Mouse (Mus musculus) bone marrow, adult 2 months (tissue): ENCODE data around the gene E2f2. TPM values are rescaled to one million over a fixed set of nuclear protein-coding genes. Genes with fewer than 3 reads are reported as not detected.
A peak's percentile ranks its signal among the peaks of the same experiment; 100 is the strongest.

Experiments used
- H3K27ac ChIP-seq: fragments of 200-500 bp; 2 replicates; pipeline ENCODE4 v1.5.1; 2012; ENCODE audit warnings: low read depth, mild to moderate bottlenecking, control low read depth, inconsistent platforms, low read length; ENCODE audit not compliant: control insufficient read depth, poor library complexity, insufficient read depth
- H3K4me1 ChIP-seq: fragments of 200-500 bp; 2 replicates; pipeline ENCODE4 v1.6.1; 2011; ENCODE audit warnings: low read length; ENCODE audit not compliant: control insufficient read depth, insufficient read depth
- H3K4me3 ChIP-seq: fragments of 200-500 bp; replicated peaks from 2 replicates; pipeline ENCODE3; 2011; ENCODE audit warnings: mild to moderate bottlenecking, low read depth, low read length, control low read depth; ENCODE audit not compliant: control insufficient read depth
- CTCF ChIP-seq: fragments of 200-500 bp; IDR thresholded peaks from 2 replicates; pipeline ENCODE4 v1.5.1; 2011; ENCODE audit warnings: low read length, control low read depth; ENCODE audit not compliant: control insufficient read depth, insufficient read depth
- POLR2A ChIP-seq: fragments of 200-500 bp; IDR thresholded peaks from 2 replicates; pipeline ENCODE4 v1.6.1; 2011; ENCODE audit warnings: low read depth, mild to moderate bottlenecking, control low read depth, low read length, borderline replicate concordance; ENCODE audit not compliant: control insufficient read depth
- WGBS: fragments of 180-500 bp; shearing (Covaris S2); methylation state at CpG from one replicate; pipeline ENCODE4 v1.1.7; 2018; 5-methylcytosine and 5-hydroxymethylcytosine counted together
- polyA plus RNA-seq: library from polyadenylated mRNA; stranded (reverse); fragments of >200 nt; gene quantifications from 2 replicates; pipeline ENCODE4 v1.2.4, GENCODE M21; 2011; ENCODE audit warnings: low replicate concordance; ENCODE audit not compliant: missing spikeins, insufficient read depth, insufficient read length

The E2f2 gene
- polyA plus RNA-seq, 1 experiment: 157 TPM

DNA sequence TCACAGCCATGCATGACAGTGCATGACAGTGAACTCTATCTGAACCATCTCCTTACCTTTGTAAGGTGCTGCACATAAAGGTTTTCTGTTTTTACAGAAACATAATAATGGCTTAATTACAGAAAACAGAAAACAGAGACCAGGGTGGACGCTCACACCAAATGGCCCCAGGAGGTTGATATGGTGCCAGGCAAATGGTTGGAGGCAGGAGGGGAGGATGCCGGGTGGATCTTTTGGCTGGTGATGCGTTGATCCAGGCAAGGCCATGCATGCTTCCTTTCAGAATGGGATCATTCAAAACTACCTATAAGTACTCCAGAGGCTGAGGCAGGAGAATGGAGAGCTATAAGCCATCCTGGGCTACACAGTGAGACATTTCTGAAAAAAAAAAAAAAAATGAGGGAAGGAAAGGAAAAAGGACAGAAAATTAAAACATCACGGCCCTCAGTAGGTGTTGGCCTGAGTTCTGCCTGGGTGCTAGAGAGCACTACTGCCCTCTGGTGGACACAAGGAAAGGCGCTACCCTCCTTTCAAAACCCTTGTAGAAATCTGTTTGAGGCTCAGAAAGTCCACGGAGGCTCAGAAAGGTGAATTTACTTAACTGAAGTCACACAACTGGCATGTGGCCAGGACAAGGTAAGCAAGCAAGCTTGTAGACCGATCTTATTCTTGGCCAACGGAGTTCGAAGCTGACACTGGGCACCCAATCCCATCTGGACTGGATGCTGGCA is 27.5 kb downstream of the E2f2 start:
- 34% methylated on average over 9 of the region's 9 CpGs for WGBS
- TF ChIP-seq CTCF: peak; percentile 97
- TF ChIP-seq POLR2A: no peak

DNA sequence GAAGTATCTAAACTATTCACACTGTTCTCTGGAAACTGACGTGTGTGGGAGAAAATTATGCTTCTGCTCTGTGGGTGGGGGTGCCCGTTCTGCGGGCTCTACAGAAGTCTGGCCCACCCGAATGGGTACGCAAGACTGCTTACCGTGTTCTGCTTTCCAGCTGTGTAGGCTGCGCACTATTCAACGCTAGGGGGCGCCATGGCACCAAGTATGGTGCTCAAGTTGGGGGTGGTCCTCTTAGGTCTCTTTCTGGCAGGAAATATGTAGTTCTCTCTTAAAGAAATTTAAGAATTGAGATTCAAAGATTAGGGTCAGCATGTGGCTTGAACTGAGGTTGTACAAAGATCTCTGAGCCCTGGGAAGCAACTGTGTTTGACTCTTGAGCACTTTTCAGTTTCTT is 30.3 kb downstream of the E2f2 start:
- TF ChIP-seq POLR2A (no peak), CTCF (peak; percentile 80)
- 6% methylated on average over 9 of the region's 9 CpGs for WGBS
- no peak overlapping the region for H3K27ac ChIP-seq
- H3K4me3 ChIP-seq: no peak overlapping the region
- peaks cover 1% of the 10 kb centered on the region; the same call in 1 of the 2 replicates for H3K4me1 ChIP-seq

More for the DNA sequence above, 27.5 kb downstream of the E2f2 start:
- Histone ChIP-seq H3K4me1 (peaks cover 1% of the 10 kb centered on the region; the same call in 1 of the 2 replicates), H3K27ac (no peak overlapping the region), H3K4me3 (no peak overlapping the region)

DNA sequence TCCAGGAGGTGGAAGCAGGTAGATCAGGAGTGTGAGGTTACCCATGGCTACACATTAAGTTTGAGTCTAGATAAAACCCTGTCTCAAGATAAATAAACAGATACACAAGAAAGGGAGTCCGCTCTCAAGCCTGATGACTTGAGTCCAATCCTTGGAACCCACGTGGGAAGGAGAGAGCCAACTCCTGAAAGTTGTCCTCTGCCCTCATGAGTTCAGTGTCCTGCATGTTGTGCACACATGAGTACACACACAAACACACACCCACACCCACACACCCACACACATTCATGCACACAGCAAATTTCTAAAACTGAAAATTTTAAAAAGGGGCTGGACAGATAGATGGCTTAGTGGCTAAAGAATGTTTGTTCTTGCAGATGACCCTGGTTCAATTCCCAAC is 32.6 kb downstream of the E2f2 start:
- WGBS: 77% methylated on average over 2 of the region's 2 CpGs
- Histone ChIP-seq H3K4me1 (peaks cover 1% of the 10 kb centered on the region; the same call in 1 of the 2 replicates), H3K4me3 (no peak overlapping the region), H3K27ac (no peak overlapping the region)
- no peak for TF ChIP-seq CTCF
- no peak for TF ChIP-seq POLR2A

DNA sequence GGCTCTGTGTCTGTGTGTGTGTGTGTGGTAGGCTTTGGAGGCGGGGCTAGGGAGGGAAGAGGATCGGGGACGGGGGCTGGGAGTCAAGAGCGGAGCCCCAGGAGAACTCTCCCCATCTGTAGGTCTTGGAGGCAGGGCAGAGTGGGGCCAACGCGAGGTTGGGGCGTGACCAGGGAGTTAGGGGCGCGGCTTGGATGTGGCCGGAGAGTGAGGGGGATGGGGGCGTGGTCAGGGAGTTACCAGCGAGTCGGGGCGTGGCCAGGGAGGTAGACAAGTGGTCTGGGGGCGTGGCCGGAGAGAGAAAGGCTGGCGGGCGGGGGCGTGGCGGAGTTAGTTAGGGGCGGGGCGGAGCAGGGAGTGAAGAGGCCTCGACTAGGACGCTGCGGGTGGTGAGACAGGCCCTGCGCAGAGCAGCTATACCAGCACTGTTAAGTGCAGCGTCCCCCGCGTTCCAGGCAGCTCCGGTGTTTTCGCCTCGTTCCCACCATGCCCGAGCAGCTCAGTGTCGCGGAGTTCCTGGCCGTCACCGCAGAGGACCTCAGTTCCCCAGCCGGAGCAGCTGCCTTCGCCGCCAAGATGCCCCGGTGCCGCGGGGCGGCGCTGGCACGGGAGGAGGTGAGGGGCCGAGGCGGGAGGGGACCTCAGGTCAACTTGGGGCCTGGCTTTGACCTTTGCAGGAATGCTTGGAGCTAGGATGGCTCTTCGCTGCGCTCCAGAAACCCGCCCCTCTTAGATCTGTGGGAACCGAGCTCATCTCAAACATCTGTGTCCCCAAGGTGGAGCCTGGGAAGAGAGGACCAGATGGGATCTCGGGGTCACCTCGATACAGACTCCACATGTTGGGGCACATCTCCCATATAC is 34.1 kb downstream of the E2f2 start, which contains the start of gene Asap3:
TSS of gene Asap3 (plus strand) at position 333 of the 861 bp plus-strand sequence.
- WGBS: 1% methylated on average over 54 of the region's 54 CpGs
- Histone ChIP-seq H3K27ac (no peak within 1 kb of the TSS), H3K4me3 (peak within 1 kb of the TSS; percentile 37), H3K4me1 (no peaks in the 10 kb centered on the region; the same call in 1 of the 2 replicates)
- TF ChIP-seq CTCF: no peak
- peak; percentile 36; the same call in 1 of the 2 replicates for TF ChIP-seq POLR2A

DNA sequence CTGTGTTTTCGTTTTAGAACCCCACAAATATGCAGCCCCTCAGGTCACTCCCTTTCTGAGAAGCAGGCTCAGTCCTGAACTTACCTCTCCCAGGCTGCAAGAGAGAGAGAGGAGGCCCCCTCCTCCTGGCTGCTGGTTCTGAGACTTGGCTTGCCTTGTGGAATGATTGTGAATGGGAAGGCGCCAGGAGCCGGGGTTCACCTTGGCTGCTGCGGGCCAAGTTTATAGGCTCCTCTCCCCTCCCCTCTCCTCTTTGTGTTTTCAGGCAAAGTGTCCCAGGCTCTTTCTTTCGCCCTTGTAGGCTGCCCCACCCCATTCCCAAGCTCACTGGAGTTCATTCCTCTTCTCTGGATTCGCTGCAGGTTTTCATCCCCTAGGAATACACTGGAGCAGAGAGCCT is 34.7 kb downstream of the E2f2 start:
- TF ChIP-seq POLR2A (no peak), CTCF (no peak)
- H3K27ac ChIP-seq: no peak overlapping the region
- H3K4me3 ChIP-seq: no peak overlapping the region
- 13% methylated on average over 6 of the region's 6 CpGs for WGBS
- no peaks in the 10 kb centered on the region; the same call in 1 of the 2 replicates for H3K4me1 ChIP-seq

DNA sequence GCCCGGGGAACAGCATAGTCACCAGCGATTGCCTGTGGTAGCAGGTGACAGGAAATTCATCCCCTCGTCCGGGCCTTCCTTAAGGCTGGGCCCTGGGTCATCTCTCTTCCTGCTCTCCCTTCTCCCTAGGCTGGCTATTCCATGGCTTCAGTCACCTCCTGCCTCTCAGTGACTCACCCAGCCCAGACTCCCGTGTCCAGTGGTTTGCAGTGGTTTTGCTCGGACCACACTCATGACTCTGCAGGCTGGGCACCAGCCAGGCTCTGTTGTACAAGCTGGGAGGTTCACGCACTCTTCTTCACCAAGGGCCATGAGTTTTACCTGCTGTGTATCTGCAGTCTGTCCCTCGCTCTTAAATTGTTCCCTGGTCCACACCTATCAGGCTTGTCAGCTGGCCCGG is 38.7 kb downstream of the E2f2 start:
- Histone ChIP-seq H3K4me1 (no peaks in the 10 kb centered on the region; the same call in 1 of the 2 replicates), H3K4me3 (no peak overlapping the region), H3K27ac (no peak overlapping the region)
- TF ChIP-seq CTCF (no peak), POLR2A (no peak)
- 76% methylated on average over 9 of the region's 9 CpGs for WGBS

DNA sequence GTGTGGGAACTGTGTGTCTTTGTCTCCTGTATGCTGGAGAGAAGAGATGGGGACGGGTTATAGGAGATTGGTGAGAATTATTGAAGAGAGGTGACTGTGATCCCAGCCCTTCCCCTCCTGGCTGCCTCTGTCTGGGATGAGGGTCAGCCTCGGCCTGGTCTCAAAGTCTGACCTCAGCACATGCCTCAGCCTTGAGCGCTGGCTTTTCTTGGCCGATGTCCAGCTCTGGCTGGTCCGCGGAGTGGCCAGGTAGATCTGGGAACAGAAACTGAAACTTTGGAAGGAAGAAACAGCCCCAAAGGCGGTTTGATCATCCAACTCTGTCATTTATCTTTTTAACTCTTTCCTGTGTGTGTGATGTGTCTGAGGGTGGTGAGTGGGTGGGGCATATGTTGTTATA is 41.4 kb downstream of the E2f2 start:
- TF ChIP-seq CTCF (no peak), POLR2A (no peak)
- H3K27ac ChIP-seq: no peak overlapping the region
- 67% methylated on average over 7 of the region's 7 CpGs for WGBS
- no peaks in the 10 kb centered on the region for H3K4me1 ChIP-seq
- no peak overlapping the region for H3K4me3 ChIP-seq

DNA sequence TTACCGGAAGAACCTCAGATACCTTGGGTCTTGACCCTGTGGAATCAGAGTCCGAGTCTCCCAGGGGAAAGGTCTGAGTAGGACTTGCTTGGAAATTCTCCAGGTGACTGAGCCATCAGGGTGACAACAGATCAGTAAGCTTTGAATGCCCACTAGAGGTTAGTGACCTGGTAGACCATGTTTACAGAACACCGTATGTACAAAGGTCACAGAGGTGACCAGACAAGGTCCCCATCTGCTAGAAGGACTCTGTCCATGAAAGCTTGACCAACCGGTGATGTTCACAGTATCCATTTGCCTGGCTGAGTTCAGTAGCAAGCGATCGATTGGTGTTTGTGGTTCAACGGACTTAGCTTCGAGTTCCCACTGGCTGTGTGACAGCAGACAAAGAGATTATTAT is 42.6 kb downstream of the E2f2 start:
- 84% methylated on average over 8 of the region's 8 CpGs for WGBS
- Histone ChIP-seq H3K4me1 (no peaks in the 10 kb centered on the region), H3K27ac (no peak overlapping the region), H3K4me3 (no peak overlapping the region)
- TF ChIP-seq CTCF (no peak), POLR2A (no peak)
